8 mouse cellular contexts compared by ENCODE assay signal in the genomic region with DNA sequence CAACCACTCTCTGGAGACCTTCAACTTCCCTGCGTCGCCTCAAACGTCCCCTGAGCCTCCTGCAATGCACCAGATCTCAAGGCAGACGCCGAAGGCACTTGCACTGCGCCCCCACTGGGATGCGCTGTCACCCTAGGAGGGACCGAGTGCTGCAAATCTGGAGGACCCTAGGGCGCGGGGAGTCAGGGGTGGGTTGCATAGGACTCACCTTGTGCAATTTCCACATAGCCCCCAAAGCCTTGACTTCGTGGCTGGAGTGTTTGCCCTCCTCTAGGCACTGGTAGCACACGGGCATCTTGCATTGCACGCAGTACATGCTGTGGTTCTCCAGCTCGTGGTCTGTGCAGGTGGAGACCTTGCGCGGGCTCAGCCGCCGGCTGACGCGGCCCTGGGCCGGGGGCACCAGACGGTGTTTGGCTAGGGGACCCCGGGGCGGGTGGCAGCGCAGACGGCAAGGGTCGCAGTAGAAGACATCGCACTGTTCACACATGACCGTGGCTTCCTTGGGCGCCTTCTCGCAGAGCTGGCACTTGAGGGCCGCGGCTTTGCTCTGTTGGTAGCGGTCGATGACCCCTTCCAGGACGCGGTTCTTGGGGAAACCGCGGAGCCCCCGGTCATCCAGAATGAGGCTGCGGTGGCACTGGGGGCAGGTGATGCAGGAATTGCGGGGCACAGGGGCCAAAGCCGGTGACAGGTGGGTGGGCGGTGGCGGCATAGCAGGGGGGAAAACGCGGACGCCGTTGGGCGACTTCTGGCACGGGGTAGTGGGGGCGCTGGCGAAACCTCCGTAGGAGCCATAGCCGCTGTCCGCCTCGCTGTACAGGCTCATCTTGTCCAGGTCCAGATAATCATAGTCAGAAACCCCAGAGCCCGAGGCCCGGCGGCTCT. TPM values are rescaled to one million over a fixed set of nuclear protein-coding genes. Genes with fewer than 3 reads are reported as not detected.
DNase-seq lines count a peak whose midpoint lies in the region; ATAC-seq lines count a peak whose summit lies in the region.

No protein-coding gene starts in this region.

- H3K27me3 ChIP-seq in liver, embryonic 16.5 days (ENCODE audit: control insufficient read depth, insufficient read depth, low read depth, low read length), result peaks cover 37% of the 10 kb centered on the region

- H3K27ac ChIP-seq in liver, embryonic 16.5 days (ENCODE audit: low read length), result no peak overlapping the region

- peak; percentile 2 for DNase-seq in thymus, postnatal 0 days (ENCODE audit: low spot score)
- DNase-seq in thymus, adult 18-20 months, result no peak
- peak; percentile 83 to 84 for DNase-seq in cerebellum, postnatal 14 days
- peak; percentile 66 to 80 for DNase-seq in frontal cortex, postnatal 36 days (ENCODE audit: low spot score in 2 of 2)
- DNase-seq in kidney, postnatal 14 days, result peak; percentile 8
- DNase-seq in right cerebral cortex, adult 18-20 months, result peak; percentile 80
- no peak for DNase-seq in adipocyte (ENCODE audit: low spot score)

- H3K36me3 ChIP-seq in liver, embryonic 16.5 days (ENCODE audit: control insufficient read depth, insufficient read depth), result no peaks in the 10 kb centered on the region

- H3K9ac ChIP-seq in liver, embryonic 16.5 days (ENCODE audit: low read depth, low read length), result no peak overlapping the region

- H3K9me3 ChIP-seq in liver, embryonic 16.5 days (replicated peaks; ENCODE audit: control insufficient read depth, low read length), result no peaks in the 10 kb centered on the region

- H3K4me3 ChIP-seq in liver, embryonic 16.5 days (ENCODE audit: low read depth, low read length), result peak overlapping the region; percentile 31

- H3K4me1 ChIP-seq in liver, embryonic 16.5 days (ENCODE audit: control insufficient read depth, low read depth, low read length), result peaks cover 7% of the 10 kb centered on the region

- peak overlapping the region; percentile 50 for H3K4me2 ChIP-seq in liver, embryonic 16.5 days (ENCODE audit: low read depth, low read length)

- WGBS in liver, embryonic 16.5 days (ENCODE audit: insufficient replicate concordance), result 1% methylated on average over 60 of the region's 60 CpGs

- no peak for ATAC-seq in liver, embryonic 16.5 days (ENCODE audit: low read depth)

RNA-seq across cellular contexts. Expression of gene Trim9, which starts 1.0 kb away (rescaled TPM):
- polyA plus RNA-seq in thymus, postnatal 0 days (2015; fragmentation: Nextera tagmentation; extraction: Ambion mirVana), result 0.25 and 0.36 TPM in 2 replicates
- polyA plus RNA-seq in liver, embryonic 16.5 days (2015; fragmentation: Nextera tagmentation; extraction: Ambion mirVana), result 0.11 TPM in 1 of 2 replicates, not detected in the other

Comparison
In these comparisons a context has a peak if more than half of its experiments do, and no peak if none do; other contexts are left out.
1. DNase-seq: peak in thymus, postnatal 0 days (single experiment), cerebellum, postnatal 14 days (2 of 2), frontal cortex, postnatal 36 days (2 of 2), kidney, postnatal 14 days (single experiment) and right cerebral cortex, adult 18-20 months (single experiment); none in thymus, adult 18-20 months (0 of 2) and adipocyte (single experiment).